Mouse (Mus musculus) ES-E14 (cell line): ENCODE measurements around the gene Jph4. TPM values are rescaled to one million over a fixed set of nuclear protein-coding genes. Genes with fewer than 3 reads are reported as not detected.

ENCODE experiments used
- DNase-seq: peaks from one replicate; pipeline ENCODE4 v3.0.0-alpha.2; 2013; ENCODE audit warnings: low read depth, low spot score
- H3K27ac ChIP-seq: 2 replicates; pipeline ENCODE4 v1.5.1; 2012; ENCODE audit warnings: low read depth, mild to moderate bottlenecking, low read length, moderate library complexity, mixed read lengths; ENCODE audit not compliant: poor library complexity, insufficient read depth, severe bottlenecking
- H3K36me3 ChIP-seq: 2 replicates; pipeline ENCODE4 v1.6.1; 2012; ENCODE audit warnings: mild to moderate bottlenecking, low read length, moderate library complexity, mixed read lengths; ENCODE audit not compliant: control insufficient read depth, poor library complexity, insufficient read depth, severe bottlenecking
- H3K4me1 ChIP-seq, 2 experiments: fragments of 150-350 bp in 1 of 2; sonication (generic) in 1 of 2; 2 replicates each; pipeline ENCODE4 v1.6.1; 2012; ENCODE audit warnings: low read length in 2 of 2, mild to moderate bottlenecking in 1 of 2, mixed read lengths in 1 of 2; ENCODE audit not compliant: control insufficient read depth in 2 of 2, insufficient read depth in 2 of 2, poor library complexity in 1 of 2
- H3K4me3 ChIP-seq, 2 experiments: fragments of 150-350 bp in 1 of 2; sonication (generic) in 1 of 2; 2 replicates each; pipeline ENCODE4 v1.5.1; 2012; ENCODE audit warnings: low read length in 2 of 2, low read depth in 1 of 2, mild to moderate bottlenecking in 1 of 2, mixed read lengths in 1 of 2; ENCODE audit not compliant: insufficient read depth in 1 of 2, poor library complexity in 1 of 2, severe bottlenecking in 1 of 2
- H3K9ac ChIP-seq: 2 replicates; pipeline ENCODE4 v1.6.1; 2012; ENCODE audit warnings: low read depth, mild to moderate bottlenecking, low read length, mixed read lengths; ENCODE audit not compliant: poor library complexity, insufficient read depth, severe bottlenecking
- H3K9me3 ChIP-seq: fragments of 150-350 bp; sonication (generic); 2 replicates; pipeline ENCODE4 v1.6.1; 2012; ENCODE audit warnings: low read depth, mild to moderate bottlenecking, low read length; ENCODE audit not compliant: control insufficient read depth, insufficient read depth
- CHD2 ChIP-seq: IDR thresholded peaks from 2 replicates; pipeline ENCODE4 v1.6.1; 2014; ENCODE audit warnings: mild to moderate bottlenecking, low read depth, low read length, inconsistent platforms
- HCFC1 ChIP-seq: IDR thresholded peaks from 2 replicates; pipeline ENCODE4 v1.6.1; 2012; ENCODE audit warnings: low read length, inconsistent platforms, borderline replicate concordance; ENCODE audit not compliant: insufficient read depth
- MAFK ChIP-seq: IDR thresholded peaks from 2 replicates; pipeline ENCODE4 v1.6.1; 2014; ENCODE audit warnings: mild to moderate bottlenecking, low read depth, low read length, inconsistent platforms; ENCODE audit not compliant: insufficient read depth
- ZC3H11A ChIP-seq: IDR thresholded peaks from 2 replicates; pipeline ENCODE4 v1.6.1; 2012; ENCODE audit warnings: low read depth, mild to moderate bottlenecking, inconsistent platforms, low read length, borderline replicate concordance
- ZNF384 ChIP-seq: IDR thresholded peaks from 2 replicates; pipeline ENCODE4 v1.6.1; 2012; ENCODE audit warnings: low read depth, low read length, inconsistent platforms
- in situ Hi-C, 2 experiments: fragments of 600-800 bp; cut with MboI; formaldehyde crosslinking; loops; one replicate each; pipeline ENCODE4 v1.15.1; 2025; ENCODE audit warnings: low sequenced_read_pairs in 2 of 2, inconsistent platforms in 1 of 2; ENCODE audit not compliant: unreplicated experiment in 2 of 2
- total RNA-seq: library from RNA; depleted of rRNA; stranded (reverse); fragments of 300-350 nt; gene quantifications from 2 replicates; pipeline ENCODE4 v1.2.3, GENCODE M21; 2012

Gene Jph4
- total RNA-seq, 1 experiment: 1.7 TPM

DNA sequence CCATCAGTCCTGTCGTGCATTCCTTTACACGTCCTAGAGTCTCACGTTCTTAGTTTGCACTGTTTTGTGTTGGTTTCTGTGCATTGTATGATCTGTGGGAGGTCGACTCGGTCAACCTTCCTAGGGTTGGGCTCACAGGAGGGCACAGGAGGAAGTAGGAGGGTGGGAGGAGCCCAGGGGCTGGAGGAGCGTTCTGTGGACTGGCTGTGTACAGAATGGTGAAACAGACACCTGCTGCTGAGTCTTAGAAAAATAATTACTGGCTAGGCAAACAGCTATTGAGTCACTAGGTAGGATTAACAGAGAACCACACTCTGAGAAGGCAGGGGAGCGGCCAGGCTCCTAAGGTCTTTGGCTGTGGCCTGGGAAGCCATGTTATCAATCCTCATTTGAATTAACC is 22.6 kb upstream of the Jph4 start:
- Histone ChIP-seq H3K9ac (no peak overlapping the region), H3K4me1 (no peaks in the 10 kb centered on the region), H3K9me3 (no peaks in the 10 kb centered on the region), H3K4me3 (no peak overlapping the region), H3K27ac (no peak overlapping the region), H3K36me3 (no peaks in the 10 kb centered on the region)
- no peak for DNase-seq
- in situ Hi-C loops: loop anchor here in 1 of 2 experiments (10.0 kb wide), 1 partner anchor 75 kb away; no protein-coding TSS in a partner anchor
- TF ChIP-seq ZNF384 (no peak), ZC3H11A (no peak)

DNA sequence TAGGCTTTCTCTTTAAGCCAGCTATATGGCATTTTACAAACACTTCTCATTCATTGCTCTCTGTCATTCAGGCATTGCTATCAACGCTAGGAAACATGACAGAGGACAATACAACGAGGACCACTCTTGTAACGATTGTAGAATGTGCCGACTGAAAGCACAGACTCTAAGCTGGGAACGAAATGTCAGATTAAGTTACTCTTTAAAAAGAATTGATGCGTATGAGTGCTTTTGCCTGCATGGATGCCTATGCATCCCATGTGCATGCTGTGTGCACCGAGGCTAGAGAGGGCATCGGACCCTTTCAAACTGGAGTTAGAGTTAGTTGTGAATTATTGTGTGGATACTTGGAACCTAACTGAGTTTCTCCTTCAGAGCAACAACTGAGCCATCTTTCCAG is 18.9 kb upstream of the Jph4 start:
- in situ Hi-C loops: loop anchor here in 1 of 2 experiments (10.0 kb wide), 1 partner anchor 79 kb away; no protein-coding TSS in a partner anchor
- no peak overlapping the region for H3K4me3 ChIP-seq
- H3K27ac ChIP-seq: no peak overlapping the region
- H3K9me3 ChIP-seq: no peaks in the 10 kb centered on the region
- H3K4me1 ChIP-seq: no peaks in the 10 kb centered on the region
- no peak for DNase-seq
- no peaks in the 10 kb centered on the region for H3K36me3 ChIP-seq
- H3K9ac ChIP-seq: no peak overlapping the region
- TF ChIP-seq HCFC1 (no peak), ZC3H11A (no peak), CHD2 (no peak), MAFK (no peak), ZNF384 (no peak)

DNA sequence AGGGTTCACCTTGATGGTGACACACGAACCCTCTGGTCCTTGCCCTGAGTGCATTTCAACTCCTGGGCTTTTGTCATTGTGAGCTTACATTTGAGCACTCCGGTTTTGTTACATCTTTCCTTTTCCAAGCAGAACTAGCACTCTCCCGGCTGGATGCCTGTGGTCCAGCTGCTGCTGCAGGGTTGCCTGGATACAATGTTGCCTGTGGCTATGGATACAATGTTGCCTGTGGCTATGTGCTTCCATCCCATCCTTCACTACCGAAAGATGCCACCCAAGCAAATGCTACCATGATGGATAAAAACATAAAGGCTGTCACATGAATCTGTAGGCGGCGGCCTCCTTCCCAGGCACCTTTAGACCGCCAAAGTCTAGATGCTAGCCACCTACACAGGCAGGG is 9.8 kb upstream of the Jph4 start:
- no peaks in the 10 kb centered on the region for H3K36me3 ChIP-seq
- no peak for DNase-seq
- no peaks in the 10 kb centered on the region for H3K9me3 ChIP-seq
- TF ChIP-seq CHD2 (no peak), HCFC1 (no peak), ZC3H11A (no peak), MAFK (no peak), ZNF384 (no peak)
- in situ Hi-C loops: loop anchor here in 1 of 2 experiments (10.0 kb wide), 1 partner anchor 308 kb away; no protein-coding TSS in a partner anchor
- no peak overlapping the region for H3K27ac ChIP-seq
- no peak overlapping the region for H3K9ac ChIP-seq
- 0 out of 4 replicates have a peak, but pooled peaks cover 0 to 2% of the 10 kb centered on the region in 2 experiments for H3K4me1 ChIP-seq
- no peak overlapping the region for H3K4me3 ChIP-seq

DNA sequence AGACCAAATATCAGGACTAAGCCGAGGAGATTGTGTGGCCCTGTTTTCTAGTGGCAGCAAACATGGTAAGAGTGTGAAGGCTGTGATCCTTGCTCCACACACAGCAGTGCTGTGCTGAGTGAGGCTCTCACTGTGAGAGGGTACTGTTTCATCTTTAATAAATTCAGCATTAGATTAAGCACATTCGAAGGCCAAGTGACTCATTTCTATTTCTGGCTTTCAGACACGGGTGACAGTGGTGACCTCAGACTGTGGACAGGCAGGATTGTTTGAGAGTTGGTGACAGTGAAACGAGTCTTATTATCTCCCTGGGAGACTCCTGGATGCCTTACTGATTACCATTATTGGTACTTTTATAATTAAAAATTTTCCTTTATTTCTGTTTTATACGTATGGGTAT is 9.0 kb upstream of the Jph4 start:
- H3K9ac ChIP-seq: no peak overlapping the region
- TF ChIP-seq ZC3H11A: no peak
- no peak for TF ChIP-seq HCFC1
- TF ChIP-seq CHD2: no peak
- TF ChIP-seq ZNF384: no peak
- TF ChIP-seq MAFK: no peak
- no peaks in the 10 kb centered on the region for H3K9me3 ChIP-seq
- no peak overlapping the region for H3K4me3 ChIP-seq
- H3K36me3 ChIP-seq: no peaks in the 10 kb centered on the region
- 0 out of 4 replicates have a peak, but pooled peaks cover 0 to 2% of the 10 kb centered on the region in 2 experiments for H3K4me1 ChIP-seq
- DNase-seq: no peak
- in situ Hi-C loops: loop anchor here in 1 of 2 experiments (10.0 kb wide), 1 partner anchor 309 kb away; no protein-coding TSS in a partner anchor
- no peak overlapping the region for H3K27ac ChIP-seq

DNA sequence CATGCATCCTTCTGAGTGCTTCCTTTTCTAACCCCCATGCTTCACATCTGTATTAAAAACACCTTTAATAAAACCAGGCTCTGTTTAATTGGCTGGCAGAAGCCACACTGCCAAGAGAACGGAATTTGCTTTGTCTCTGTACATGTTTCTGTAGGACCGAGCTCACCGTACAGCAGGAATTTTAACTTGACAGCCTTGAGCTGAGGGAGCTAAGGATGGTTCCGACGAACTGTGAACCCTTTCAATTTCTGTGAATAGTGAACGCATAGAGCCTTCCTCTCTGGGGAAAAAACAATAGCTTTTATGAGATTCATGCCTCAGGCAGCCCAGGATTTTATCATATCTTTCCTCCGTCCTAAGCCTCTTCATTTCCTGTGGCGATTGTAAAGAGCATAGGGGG is 5.6 kb upstream of the Jph4 start:
- Histone ChIP-seq H3K4me1 (peaks cover 0 to 2% of the 10 kb centered on the region in 2 experiments; a peak in 1 of 4 replicates), H3K4me3 (no peak overlapping the region), H3K9me3 (no peaks in the 10 kb centered on the region), H3K27ac (no peak overlapping the region), H3K9ac (no peak overlapping the region), H3K36me3 (no peaks in the 10 kb centered on the region)
- TF ChIP-seq ZNF384: no peak
- DNase-seq: no peak
- in situ Hi-C loops: loop anchor here in 1 of 2 experiments (10.0 kb wide), 1 partner anchor 312 kb away; no protein-coding TSS in a partner anchor
